Mouse (Mus musculus) kidney, adult 8-10 months (tissue): ENCODE data around the gene Rrm1.
A peak's percentile ranks its signal among the peaks of the same experiment; 100 is the strongest.
"Not testable (repeated sequence)": the region's sequence is repeated elsewhere in the genome, so short reads cannot be mapped to it uniquely, and the experiment has no call there.

Experiments
- DNase-seq, 2 experiments: peaks; one replicate each; pipeline ENCODE4 v3.0.0; 2022

Rrm1 gene

DNA sequence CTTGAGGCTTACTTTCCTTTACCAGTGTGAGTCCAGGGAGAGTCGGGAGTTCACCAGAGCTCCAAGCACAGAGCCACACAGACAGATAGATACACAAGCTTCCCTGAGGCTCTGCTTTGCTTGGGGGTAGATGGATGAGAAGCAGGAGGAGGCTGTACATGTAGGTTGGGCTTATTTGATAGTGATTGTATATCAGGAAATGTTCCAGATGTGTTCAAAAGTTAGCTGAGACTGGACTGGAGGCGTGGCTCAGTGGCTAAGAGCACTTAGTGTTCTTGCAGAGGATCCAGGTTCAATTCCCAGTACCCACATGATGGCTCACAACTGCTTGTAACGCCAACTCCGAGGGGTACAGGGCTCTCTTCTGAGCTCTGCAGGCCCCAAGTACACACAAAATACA, 36.9 kb downstream of the Rrm1 start:
- no peak for DNase-seq

DNA sequence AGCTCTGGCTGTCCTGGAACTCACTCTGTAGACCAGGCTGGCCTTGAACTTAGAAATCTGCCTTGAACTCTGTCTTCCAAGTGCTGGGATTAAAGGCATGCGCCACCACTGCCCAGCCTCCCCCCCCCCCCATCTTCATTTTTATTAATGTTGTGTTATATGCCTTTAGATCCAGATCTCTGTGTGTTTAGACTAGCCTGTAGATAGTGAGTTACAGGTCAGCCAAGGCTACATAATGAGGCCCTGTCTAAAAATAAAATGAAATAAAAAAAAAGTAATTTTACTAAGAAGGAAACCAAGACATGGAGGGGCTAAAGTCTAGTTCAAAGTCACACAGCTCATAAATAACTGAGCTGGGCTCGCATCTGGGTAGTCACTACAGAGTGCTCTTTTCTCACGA, 37.4 kb downstream of the Rrm1 start:
- no peak for DNase-seq

GRCm38 (mm10) chr7:102479368-102480078, 38.0 kb downstream of the Rrm1 start:
- DNase-seq = peak; percentile 46 to 55

DNA sequence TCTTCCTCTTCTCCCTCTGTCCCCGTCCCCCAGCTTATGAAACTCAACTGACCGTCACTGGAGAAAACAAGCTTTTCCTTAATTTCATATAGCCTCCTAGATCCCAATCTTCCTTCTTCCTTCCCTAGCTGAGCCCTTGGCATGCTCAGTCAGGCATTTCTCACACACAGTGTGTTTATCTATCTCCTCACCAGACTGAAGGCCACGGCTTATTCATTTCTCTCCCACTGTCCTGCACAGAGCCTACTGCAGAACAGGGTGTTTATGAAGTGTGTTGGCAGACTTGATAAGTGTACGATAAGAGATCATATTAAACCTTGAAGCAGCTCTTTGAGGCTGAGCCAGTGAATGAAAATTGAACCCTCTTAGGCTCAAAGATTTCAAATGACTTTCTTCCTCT, 39.3 kb downstream of the Rrm1 start:
- DNase-seq = no peak

- DNase-seq = no peak
Observed at GRCm38 (mm10) chr7:102481579-102481978, 40.1 kb downstream of the Rrm1 start, which contains the start of gene Olfr543. Olfr543 (minus strand) TSS chr7:102481679.

DNA sequence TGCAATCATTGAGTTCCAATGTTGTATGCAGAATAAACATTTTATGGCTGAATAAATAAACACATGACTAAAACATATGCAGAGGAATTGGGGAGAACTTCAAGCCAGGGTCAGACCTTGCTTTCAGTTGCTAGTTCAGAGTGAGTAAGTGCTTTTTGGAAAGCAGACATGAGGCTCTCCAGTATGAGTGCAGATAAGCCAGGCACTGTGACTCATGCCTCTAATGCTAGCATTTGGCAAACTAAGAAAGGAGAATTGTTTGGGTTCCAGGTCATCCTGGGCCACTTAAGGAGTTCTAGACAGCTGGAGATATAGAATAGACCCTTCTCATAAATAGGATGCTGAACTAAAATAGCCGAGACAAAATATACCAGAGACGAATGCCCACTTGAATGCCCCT, 42.2 kb downstream of the Rrm1 start:
- DNase-seq = no peak

DNA sequence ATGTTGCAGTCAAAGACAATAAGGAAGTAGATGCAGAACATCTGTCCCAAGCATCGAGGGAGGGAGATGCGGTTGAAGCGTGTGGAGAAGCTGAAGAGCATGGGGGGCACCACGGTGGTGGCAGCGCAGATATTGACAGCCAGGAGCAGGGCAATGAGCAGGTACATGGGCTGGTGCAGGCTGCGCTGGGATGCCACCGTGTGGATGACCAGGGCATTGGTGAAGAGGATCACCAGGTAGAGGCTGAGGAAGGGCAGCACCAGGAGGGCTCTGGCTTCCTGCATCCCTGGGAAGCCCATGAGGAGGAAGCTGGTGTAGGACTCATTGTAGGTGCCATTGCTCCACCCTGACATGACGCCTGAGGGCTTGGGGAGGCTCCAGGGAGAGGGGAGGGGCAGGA, 43.3 kb downstream of the Rrm1 start:
- not testable (repeated sequence) for DNase-seq

GRCm38 (mm10) chr7:102486105-102486504, 44.6 kb downstream of the Rrm1 start:
- DNase-seq = no peak

- DNase-seq = no peak
Observed at GRCm38 (mm10) chr7:102488161-102488560, 46.7 kb downstream of the Rrm1 start, which contains the start of gene Olfr544. Olfr544 (minus strand) TSS chr7:102488313.

- DNase-seq = not testable (repeated sequence)
Observed at GRCm38 (mm10) chr7:102494416-102494815, 52.9 kb downstream of the Rrm1 start.

DNA sequence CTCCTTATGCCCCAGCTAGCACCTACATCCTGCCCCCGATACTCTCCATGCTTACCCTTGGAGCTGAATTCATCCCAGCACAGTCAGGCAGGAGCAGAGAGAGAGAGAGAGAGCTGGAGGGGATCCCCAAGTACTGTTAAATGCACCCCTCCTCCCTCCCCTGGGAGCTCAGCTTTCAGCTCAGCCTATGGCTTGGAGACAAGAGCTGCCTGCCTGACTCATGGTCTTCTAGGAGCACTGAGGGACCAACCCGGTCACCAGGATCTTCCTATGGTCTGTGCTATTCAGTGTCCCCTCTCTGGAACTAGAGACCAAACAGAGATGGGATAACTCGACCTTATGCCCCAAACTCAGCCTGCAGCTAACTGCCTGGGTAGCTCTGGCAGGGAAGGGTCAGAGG, 58.0 kb downstream of the Rrm1 start, which contains the start of gene Olfr545:
TSS of gene Olfr545 (minus strand) at position 101 of the 400 bp plus-strand sequence.
- DNase-seq = no peak

- no peak for DNase-seq
Observed at GRCm38 (mm10) chr7:102501986-102502385, 60.5 kb downstream of the Rrm1 start.

- peak; percentile 53 to 81 for DNase-seq
Observed at GRCm38 (mm10) chr7:102506848-102507247, 65.4 kb downstream of the Rrm1 start.

DNA sequence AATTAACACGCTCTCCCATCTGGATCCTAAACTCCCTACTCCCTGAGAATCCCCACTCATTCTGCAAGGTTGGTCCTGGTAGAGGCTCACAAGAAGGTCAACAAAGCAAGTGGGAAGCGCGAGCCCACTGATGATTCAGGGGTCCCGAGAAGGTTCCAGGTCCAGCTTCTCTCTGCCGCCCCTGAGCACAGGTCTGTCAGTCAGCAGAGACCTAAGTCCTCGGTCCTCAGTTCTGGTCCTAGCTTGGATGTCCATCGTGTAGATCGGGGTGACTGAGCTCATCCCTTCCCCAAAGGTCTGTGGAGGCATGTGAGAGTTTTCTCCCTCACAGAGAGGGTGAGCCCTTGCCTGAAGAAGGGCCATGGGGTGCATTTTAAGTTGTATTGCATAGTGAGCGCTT, 66.6 kb downstream of the Rrm1 start:
- DNase-seq = no peak

GRCm38 (mm10) chr7:102508666-102509065, 67.2 kb downstream of the Rrm1 start:
- DNase-seq = no peak

DNA sequence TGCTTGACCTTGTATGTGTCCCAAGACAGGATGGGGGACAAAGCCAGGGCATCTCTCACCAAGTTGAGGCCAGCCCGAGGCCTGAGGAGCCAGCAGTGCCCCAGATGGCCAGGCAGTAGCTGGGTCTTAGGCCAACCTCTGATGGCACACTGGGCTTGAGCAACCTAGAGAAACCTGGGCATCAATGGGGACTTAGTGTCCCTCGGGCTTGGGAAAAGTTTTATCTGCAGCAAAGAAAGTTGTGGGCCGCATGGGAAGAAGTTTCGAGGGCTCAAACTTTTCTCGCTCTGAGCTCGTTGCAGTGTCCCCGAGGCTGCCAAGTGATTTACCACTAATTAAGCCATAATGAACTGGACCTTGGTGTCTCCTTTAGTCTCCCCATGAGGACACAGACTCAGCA, 68.2 kb downstream of the Rrm1 start:
- no peak for DNase-seq

- DNase-seq = no peak
Observed at GRCm38 (mm10) chr7:102511927-102512326, 70.4 kb downstream of the Rrm1 start.

GRCm38 (mm10) chr7:102512814-102513435, 71.4 kb downstream of the Rrm1 start:
- peak; percentile 57 to 73 for DNase-seq

- DNase-seq = no peak
Observed at GRCm38 (mm10) chr7:102514144-102514543, 72.6 kb downstream of the Rrm1 start.

GRCm38 (mm10) chr7:102516261-102517050, 75.0 kb downstream of the Rrm1 start:
- DNase-seq = peak in 1 of 2 experiments; percentile 14

DNA sequence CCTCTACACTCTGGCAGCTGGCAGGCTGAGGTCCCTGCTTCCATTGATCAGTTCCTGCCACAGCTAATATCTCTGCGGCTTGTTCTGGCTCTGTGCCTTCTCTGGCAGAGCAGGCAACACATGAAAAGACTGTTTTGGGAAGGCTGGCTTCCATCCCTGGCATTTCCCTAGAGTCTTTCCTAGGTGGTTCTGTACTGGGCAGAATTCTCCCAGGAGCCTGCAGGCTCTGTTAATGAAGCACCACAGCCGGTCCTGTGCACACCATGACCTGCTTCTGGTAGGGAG, 75.5 kb downstream of the Rrm1 start:
- no peak for DNase-seq
